Mouse (Mus musculus) gastrocnemius, postnatal 25 days (tissue): ENCODE measurements around the gene Hrk. TPM values are rescaled to one million over a fixed set of nuclear protein-coding genes. Genes with fewer than 3 reads are reported as not detected.

Experiments
- DNase-seq: peaks from one replicate; pipeline ENCODE4 v3.0.0; 2022
- long read RNA-seq, 2 experiments: library from polyadenylated mRNA; stranded (forward); transcript quantifications; one replicate each; pipeline ENCODE4 v2.0.0; 2021
- total RNA-seq, 2 experiments: library from RNA; stranded (reverse); gene quantifications; 1 replicate in 1 of 2; 2 replicates in 1 of 2; pipeline ENCODE4 v1.2.3; 2021

Hrk gene
- under 1 TPM; 0.15 to 0.32 TPM for total RNA-seq
- long read RNA-seq, experiment 1: 0 reads
- long read RNA-seq, experiment 2: 0 reads

- peak; percentile 80 for DNase-seq
Measured at GRCm38 (mm10) chr5:118164581-118164980, at the start of gene Hrk. Gene Hrk, plus strand, starts transcription at chr5:118164648.

GRCm38 (mm10) chr5:118118351-118118750 is 46.1 kb upstream of the Hrk start:
- no peak for DNase-seq

- DNase-seq: no peak
Measured at GRCm38 (mm10) chr5:118118922-118119321, 45.5 kb upstream of the Hrk start.

- no peak for DNase-seq
Measured at GRCm38 (mm10) chr5:118120670-118121069, 43.8 kb upstream of the Hrk start.

- no peak for DNase-seq
Measured at GRCm38 (mm10) chr5:118121928-118122327, 42.5 kb upstream of the Hrk start.

GRCm38 (mm10) chr5:118123096-118123495 is 41.4 kb upstream of the Hrk start:
- no peak for DNase-seq

- DNase-seq: no peak
Measured at GRCm38 (mm10) chr5:118126671-118127070, 37.8 kb upstream of the Hrk start.

GRCm38 (mm10) chr5:118128208-118128607 is 36.2 kb upstream of the Hrk start:
- DNase-seq: no peak

GRCm38 (mm10) chr5:118128651-118129050 is 35.8 kb upstream of the Hrk start:
- peak; percentile 58 for DNase-seq

GRCm38 (mm10) chr5:118136391-118136790 is 28.1 kb upstream of the Hrk start:
- DNase-seq: no peak

GRCm38 (mm10) chr5:118139630-118140029 is 24.8 kb upstream of the Hrk start:
- DNase-seq: no peak

GRCm38 (mm10) chr5:118142471-118142870 is 22.0 kb upstream of the Hrk start:
- DNase-seq: no peak

- peak; percentile 81 for DNase-seq
Measured at GRCm38 (mm10) chr5:118143211-118144026, 21.0 kb upstream of the Hrk start.

GRCm38 (mm10) chr5:118144327-118144726 is 20.1 kb upstream of the Hrk start:
- no peak for DNase-seq

- no peak for DNase-seq
Measured at GRCm38 (mm10) chr5:118144770-118145169, 19.7 kb upstream of the Hrk start.

GRCm38 (mm10) chr5:118145458-118145857 is 19.0 kb upstream of the Hrk start:
- DNase-seq: no peak

GRCm38 (mm10) chr5:118145999-118146679 is 18.3 kb upstream of the Hrk start:
- DNase-seq: no peak

GRCm38 (mm10) chr5:118147264-118147663 is 17.2 kb upstream of the Hrk start:
- DNase-seq: no peak

GRCm38 (mm10) chr5:118149711-118150110 is 14.7 kb upstream of the Hrk start:
- peak; percentile 82 for DNase-seq

- peak; percentile 77 for DNase-seq
Measured at GRCm38 (mm10) chr5:118154839-118155564, 9.4 kb upstream of the Hrk start, which contains the start of gene Fbxw8. Gene Fbxw8, minus strand, starts transcription at chr5:118155464.

GRCm38 (mm10) chr5:118155565-118155947 is 8.9 kb upstream of the Hrk start:
- no peak for DNase-seq

- DNase-seq: no peak
Measured at GRCm38 (mm10) chr5:118156976-118157375, 7.5 kb upstream of the Hrk start.

- DNase-seq: no peak
Measured at GRCm38 (mm10) chr5:118160691-118161090, 3.8 kb upstream of the Hrk start.
